Mouse (Mus musculus): ENCODE measurements around the gene Snrnp25. TPM values are rescaled to one million over a fixed set of nuclear protein-coding genes. Genes with fewer than 3 reads are reported as not detected.

Gene Snrnp25
- polyA plus RNA-seq, 1 experiment from 2014 or later: 58.0 TPM

GRCm38 (mm10) chr11:32190119-32190518 is 15.1 kb upstream of the Snrnp25 start:
- H3K9ac ChIP-seq (ENCODE audit: low read length): no peak overlapping the region
- no peak for ATAC-seq (replicated peaks; ENCODE audit: low FRiP score, low TSS enrichment, low read depth)
- no peaks in the 10 kb centered on the region for H3K4me1 ChIP-seq (replicated peaks; ENCODE audit: control insufficient read depth, insufficient read depth, low read length)
- no peaks in the 10 kb centered on the region for H3K9me3 ChIP-seq (ENCODE audit: control insufficient read depth, low read length)
- no peaks in the 10 kb centered on the region for H3K36me3 ChIP-seq (ENCODE audit: control insufficient read depth, insufficient read depth, low read length)
- H3K27me3 ChIP-seq (replicated peaks; ENCODE audit: control insufficient read depth, insufficient read depth, low read length): no peaks in the 10 kb centered on the region
- H3K27ac ChIP-seq (ENCODE audit: low read depth): no peak overlapping the region
- 84% methylated on average over 9 of the region's 9 CpGs for WGBS
- H3K4me3 ChIP-seq (ENCODE audit: low read depth, low read length): no peak overlapping the region
- DNase-seq (ENCODE audit: low spot score): peak; percentile 49
- H3K4me2 ChIP-seq (ENCODE audit: low read length): no peak overlapping the region

- WGBS: 76% methylated on average over 13 of the region's 13 CpGs
- Histone ChIP-seq H3K4me2 (ENCODE audit: low read length) (no peak overlapping the region), H3K9ac (ENCODE audit: low read length) (no peak overlapping the region), H3K4me3 (ENCODE audit: low read depth, low read length) (no peak overlapping the region), H3K4me1 (replicated peaks; ENCODE audit: control insufficient read depth, insufficient read depth, low read length) (no peaks in the 10 kb centered on the region), H3K9me3 (ENCODE audit: control insufficient read depth, low read length) (no peaks in the 10 kb centered on the region), H3K27me3 (replicated peaks; ENCODE audit: control insufficient read depth, insufficient read depth, low read length) (no peaks in the 10 kb centered on the region), H3K36me3 (ENCODE audit: control insufficient read depth, insufficient read depth, low read length) (no peaks in the 10 kb centered on the region), H3K27ac (ENCODE audit: low read depth) (no peak overlapping the region)
- DNase-seq (ENCODE audit: low spot score): peak; percentile 41
- no peak for ATAC-seq (replicated peaks; ENCODE audit: low FRiP score, low TSS enrichment, low read depth)
These were observed 14.6 kb upstream of the Snrnp25 start for GRCm38 (mm10) chr11:32190603-32191110.

- no peak overlapping the region for H3K27ac ChIP-seq (ENCODE audit: low read depth)
- DNase-seq (ENCODE audit: low spot score) (peak; percentile 37), ATAC-seq (replicated peaks; ENCODE audit: low FRiP score, low TSS enrichment, low read depth) (no peak)
- H3K9ac ChIP-seq (ENCODE audit: low read length): no peak overlapping the region
- H3K36me3 ChIP-seq (ENCODE audit: control insufficient read depth, insufficient read depth, low read length): no peaks in the 10 kb centered on the region
- H3K4me2 ChIP-seq (ENCODE audit: low read length): no peak overlapping the region
- no peaks in the 10 kb centered on the region for H3K4me1 ChIP-seq (replicated peaks; ENCODE audit: control insufficient read depth, insufficient read depth, low read length)
- no peaks in the 10 kb centered on the region for H3K9me3 ChIP-seq (ENCODE audit: control insufficient read depth, low read length)
- WGBS: 84% methylated on average over 10 of the region's 10 CpGs
- no peak overlapping the region for H3K4me3 ChIP-seq (ENCODE audit: low read depth, low read length)
- H3K27me3 ChIP-seq (replicated peaks; ENCODE audit: control insufficient read depth, insufficient read depth, low read length): no peaks in the 10 kb centered on the region
These were observed 12.1 kb upstream of the Snrnp25 start for GRCm38 (mm10) chr11:32193156-32193555.

GRCm38 (mm10) chr11:32194086-32194485 is 11.1 kb upstream of the Snrnp25 start:
- H3K4me3 ChIP-seq (ENCODE audit: low read depth, low read length): no peak overlapping the region
- no peaks in the 10 kb centered on the region for H3K27me3 ChIP-seq (replicated peaks; ENCODE audit: control insufficient read depth, insufficient read depth, low read length)
- WGBS: 77% methylated on average over 10 of the region's 10 CpGs
- ATAC-seq (replicated peaks; ENCODE audit: low FRiP score, low TSS enrichment, low read depth) (no peak), DNase-seq (ENCODE audit: low spot score) (peak; percentile 38)
- no peak overlapping the region for H3K4me2 ChIP-seq (ENCODE audit: low read length)
- no peak overlapping the region for H3K9ac ChIP-seq (ENCODE audit: low read length)
- no peak overlapping the region for H3K27ac ChIP-seq (ENCODE audit: low read depth)
- H3K9me3 ChIP-seq (ENCODE audit: control insufficient read depth, low read length): no peaks in the 10 kb centered on the region
- no peaks in the 10 kb centered on the region for H3K36me3 ChIP-seq (ENCODE audit: control insufficient read depth, insufficient read depth, low read length)
- H3K4me1 ChIP-seq (replicated peaks; ENCODE audit: control insufficient read depth, insufficient read depth, low read length): no peaks in the 10 kb centered on the region

- no peak for DNase-seq (ENCODE audit: low spot score)
These were observed 10.6 kb upstream of the Snrnp25 start for GRCm38 (mm10) chr11:32194626-32195025.

GRCm38 (mm10) chr11:32195867-32196540 is 9.2 kb upstream of the Snrnp25 start:
- Histone ChIP-seq H3K4me1 (replicated peaks; ENCODE audit: control insufficient read depth, insufficient read depth, low read length) (no peaks in the 10 kb centered on the region), H3K4me3 (ENCODE audit: low read depth, low read length) (no peak overlapping the region), H3K9me3 (ENCODE audit: control insufficient read depth, low read length) (no peaks in the 10 kb centered on the region), H3K27me3 (replicated peaks; ENCODE audit: control insufficient read depth, insufficient read depth, low read length) (no peaks in the 10 kb centered on the region), H3K4me2 (ENCODE audit: low read length) (no peak overlapping the region), H3K36me3 (ENCODE audit: control insufficient read depth, insufficient read depth, low read length) (no peaks in the 10 kb centered on the region), H3K9ac (ENCODE audit: low read length) (no peak overlapping the region), H3K27ac (ENCODE audit: low read depth) (no peak overlapping the region)
- ATAC-seq (replicated peaks; ENCODE audit: low FRiP score, low TSS enrichment, low read depth) (no peak), DNase-seq (ENCODE audit: low spot score) (no peak)
- 35% methylated on average over 11 of the region's 11 CpGs for WGBS

More at GRCm38 (mm10) chr11:32194626-32195025, 10.6 kb upstream of the Snrnp25 start:
- Histone ChIP-seq H3K4me2 (ENCODE audit: low read length) (no peak overlapping the region), H3K27ac (ENCODE audit: low read depth) (no peak overlapping the region), H3K4me1 (replicated peaks; ENCODE audit: control insufficient read depth, insufficient read depth, low read length) (no peaks in the 10 kb centered on the region), H3K9ac (ENCODE audit: low read length) (no peak overlapping the region), H3K36me3 (ENCODE audit: control insufficient read depth, insufficient read depth, low read length) (no peaks in the 10 kb centered on the region), H3K4me3 (ENCODE audit: low read depth, low read length) (no peak overlapping the region), H3K27me3 (replicated peaks; ENCODE audit: control insufficient read depth, insufficient read depth, low read length) (no peaks in the 10 kb centered on the region), H3K9me3 (ENCODE audit: control insufficient read depth, low read length) (no peaks in the 10 kb centered on the region)
- WGBS: 76% methylated on average over 5 of the region's 5 CpGs
- ATAC-seq (replicated peaks; ENCODE audit: low FRiP score, low TSS enrichment, low read depth): no peak

- Histone ChIP-seq H3K9ac (ENCODE audit: low read length) (no peak overlapping the region), H3K36me3 (ENCODE audit: control insufficient read depth, insufficient read depth, low read length) (no peaks in the 10 kb centered on the region), H3K4me3 (ENCODE audit: low read depth, low read length) (no peak overlapping the region), H3K27ac (ENCODE audit: low read depth) (no peak overlapping the region), H3K9me3 (ENCODE audit: control insufficient read depth, low read length) (no peaks in the 10 kb centered on the region), H3K4me1 (replicated peaks; ENCODE audit: control insufficient read depth, insufficient read depth, low read length) (no peaks in the 10 kb centered on the region), H3K27me3 (replicated peaks; ENCODE audit: control insufficient read depth, insufficient read depth, low read length) (no peaks in the 10 kb centered on the region), H3K4me2 (ENCODE audit: low read length) (no peak overlapping the region)
- WGBS: 58% methylated on average over 6 of the region's 6 CpGs
- ATAC-seq (replicated peaks; ENCODE audit: low FRiP score, low TSS enrichment, low read depth): no peak
- DNase-seq (ENCODE audit: low spot score): no peak
These were observed 8.5 kb upstream of the Snrnp25 start for GRCm38 (mm10) chr11:32196727-32197126.

GRCm38 (mm10) chr11:32197766-32198165 is 7.4 kb upstream of the Snrnp25 start:
- WGBS: 32% methylated on average over 3 of the region's 3 CpGs
- no peak overlapping the region for H3K4me3 ChIP-seq (ENCODE audit: low read depth, low read length)
- H3K9ac ChIP-seq (ENCODE audit: low read length): no peak overlapping the region
- no peaks in the 10 kb centered on the region for H3K9me3 ChIP-seq (ENCODE audit: control insufficient read depth, low read length)
- no peaks in the 10 kb centered on the region for H3K36me3 ChIP-seq (ENCODE audit: control insufficient read depth, insufficient read depth, low read length)
- DNase-seq (ENCODE audit: low spot score) (no peak), ATAC-seq (replicated peaks; ENCODE audit: low FRiP score, low TSS enrichment, low read depth) (no peak)
- no peaks in the 10 kb centered on the region for H3K4me1 ChIP-seq (replicated peaks; ENCODE audit: control insufficient read depth, insufficient read depth, low read length)
- no peak overlapping the region for H3K4me2 ChIP-seq (ENCODE audit: low read length)
- no peak overlapping the region for H3K27ac ChIP-seq (ENCODE audit: low read depth)
- no peaks in the 10 kb centered on the region for H3K27me3 ChIP-seq (replicated peaks; ENCODE audit: control insufficient read depth, insufficient read depth, low read length)
